Mouse (Mus musculus): ENCODE measurements around the gene Akr1b7.

- TF ChIP-seq POLR2A (IDR thresholded peaks at IDR 0.05; ENCODE audit: low read depth, low read length) (no peak), HCFC1 (IDR thresholded peaks at IDR 0.05; ENCODE audit: low read depth, low read length) (no peak), PAX5 (IDR thresholded peaks at IDR 0.05; ENCODE audit: low read length) (no peak), SMC3 (IDR thresholded peaks at IDR 0.05; ENCODE audit: low read depth, low read length) (no peak), EP300 (IDR thresholded peaks at IDR 0.05; ENCODE audit: low read length) (no peak), RAD21 (IDR thresholded peaks at IDR 0.05; ENCODE audit: low read depth, low read length) (no peak), MEF2A (IDR thresholded peaks at IDR 0.05; ENCODE audit: borderline replicate concordance, low read depth, low read length) (no peak), ELF1 (IDR thresholded peaks at IDR 0.05; ENCODE audit: low read depth, low read length) (no peak), CTCF (conservative IDR thresholded peaks at IDR 0.05 in 1 of 2, IDR thresholded peaks at IDR 0.05 in 1 of 2; ENCODE audit: low read depth in 2 of 2, low read length in 2 of 2) (no peak), KAT2A (IDR thresholded peaks at IDR 0.05; ENCODE audit: insufficient replicate concordance, low read length) (no peak), SIN3A (IDR thresholded peaks at IDR 0.05; ENCODE audit: low read length) (no peak), E2F4 (IDR thresholded peaks at IDR 0.05; ENCODE audit: insufficient replicate concordance, low read depth, low read length) (no peak)
Observed at GRCm38 (mm10) chr6:34412688-34413087, 554 bp downstream of the Akr1b7 start.

Data from CH12.LX (cell line).